Mouse (Mus musculus): Measurements from ENCODE around the gene Rbms3.
A peak's percentile ranks its signal among the peaks of the same experiment; 100 is the strongest.

Gene Rbms3

DNA sequence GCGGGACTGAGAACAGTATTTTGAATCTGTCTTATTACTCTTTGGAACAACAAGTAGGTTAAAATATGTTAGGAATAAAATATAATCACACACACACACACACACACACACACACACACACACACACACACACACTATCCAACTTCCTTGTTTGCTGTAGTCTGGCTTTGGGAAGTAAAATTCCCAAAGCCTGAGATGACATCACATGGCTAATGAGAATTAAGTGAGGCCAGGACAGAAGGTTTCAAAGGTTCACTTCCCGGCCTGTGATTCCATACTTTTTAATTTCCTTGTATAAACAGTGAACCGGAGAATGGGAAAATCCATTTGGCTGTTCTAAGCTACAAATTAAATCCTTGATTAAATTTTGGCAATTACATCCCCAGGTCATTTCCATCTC is 752.9 kb downstream of the Rbms3 start:
- no peak for DNase-seq

DNA sequence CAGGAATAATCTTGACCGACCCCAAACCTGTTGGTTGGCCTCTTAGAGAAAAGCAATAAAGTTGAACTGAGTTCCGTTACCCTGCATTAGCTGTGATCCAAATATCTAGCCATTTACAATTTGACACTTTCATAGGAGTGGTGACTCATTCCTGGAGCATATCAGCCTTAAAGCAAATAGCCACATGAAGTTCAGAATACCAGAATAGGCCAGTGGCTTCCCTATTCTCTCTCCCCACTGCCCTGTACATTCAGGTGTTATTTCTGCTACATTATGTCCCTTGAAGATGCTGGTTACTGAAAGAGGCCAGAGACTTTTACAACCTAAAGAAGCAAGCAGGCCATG is 755.8 kb downstream of the Rbms3 start:
- no peak for DNase-seq

DNA sequence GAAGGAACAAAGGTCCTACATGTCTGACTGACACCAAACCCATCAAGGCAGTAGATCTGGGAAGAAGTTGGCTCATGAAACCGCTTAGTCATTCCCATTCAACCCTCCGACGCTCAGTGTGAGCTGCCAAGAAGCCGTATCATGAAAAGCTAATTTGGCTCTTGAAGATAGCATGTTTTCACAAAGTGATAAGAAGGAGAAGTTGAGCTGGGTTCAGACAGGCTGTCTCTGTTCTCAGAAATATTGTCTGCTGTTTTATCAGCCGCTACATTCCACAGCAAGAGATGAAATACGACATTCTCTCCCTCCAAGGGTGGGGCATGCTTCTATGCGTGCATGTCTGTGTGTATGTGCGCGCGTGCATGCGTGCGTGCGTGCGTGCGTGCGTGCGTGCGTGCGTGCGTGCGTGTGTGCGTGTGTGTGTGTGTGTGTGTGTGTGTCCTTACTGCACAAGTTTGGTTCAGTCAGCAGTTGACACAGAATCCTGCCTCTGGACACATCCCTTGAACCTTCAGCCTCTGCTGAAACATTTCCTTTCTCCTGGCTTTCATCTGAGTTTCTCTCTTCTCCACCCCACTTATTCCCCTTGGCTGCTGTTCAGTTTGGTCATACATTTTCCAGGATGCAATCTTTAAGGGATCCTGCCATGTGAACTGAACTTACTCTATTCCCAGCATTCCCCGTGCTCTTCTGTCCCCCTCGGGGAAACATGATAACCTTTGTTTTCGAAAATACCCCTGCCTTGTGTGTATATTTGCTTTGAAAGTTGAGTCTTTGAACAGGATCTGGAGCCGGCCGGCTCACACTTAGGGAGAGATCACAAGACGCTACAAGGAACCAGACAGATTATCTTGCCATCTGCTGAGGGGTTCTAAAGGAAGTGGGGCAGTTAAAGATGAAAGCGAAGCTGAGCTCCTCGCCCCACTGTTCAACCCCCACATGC is 756.4 kb downstream of the Rbms3 start:
- DNase-seq, result no peak

DNA sequence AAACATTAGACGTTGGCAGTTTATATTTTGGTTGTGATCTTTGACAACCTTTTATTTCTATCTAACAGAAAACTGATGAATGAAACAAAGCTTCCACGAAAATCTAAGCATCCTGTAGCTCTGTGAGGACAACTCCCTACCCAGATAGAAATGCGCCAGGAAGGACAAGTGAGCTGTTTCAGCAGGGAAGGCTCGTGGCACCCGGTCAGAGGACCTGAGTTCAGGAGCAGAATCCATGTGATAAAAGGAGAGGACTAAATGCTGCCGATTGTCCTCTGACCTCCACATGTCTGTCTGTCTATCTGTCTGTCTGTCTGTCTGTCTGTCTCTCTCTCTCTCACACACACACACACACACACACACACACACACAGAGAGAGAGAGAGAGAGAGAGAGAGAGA is 757.4 kb downstream of the Rbms3 start:
- no peak for DNase-seq

DNA sequence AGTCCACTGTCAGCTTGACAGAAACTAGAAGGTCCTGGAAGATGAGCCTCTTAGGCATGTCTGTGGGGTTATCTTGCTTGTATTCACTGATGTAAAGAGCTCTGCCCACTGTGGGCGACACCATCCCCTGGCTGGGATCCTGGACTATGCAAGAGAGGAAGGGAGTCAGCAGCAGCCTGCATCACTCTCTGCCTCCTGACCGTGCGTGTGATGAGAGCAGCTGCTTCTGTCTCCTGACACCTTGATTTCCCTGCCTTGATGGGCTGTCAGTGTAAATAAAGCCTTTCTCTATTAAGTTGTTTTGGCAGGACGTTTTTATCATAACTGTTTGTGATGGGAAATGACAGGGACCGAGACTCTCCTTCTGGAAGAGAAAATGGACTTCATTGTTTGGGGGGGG is 758.1 kb downstream of the Rbms3 start:
- no peak for DNase-seq

DNA sequence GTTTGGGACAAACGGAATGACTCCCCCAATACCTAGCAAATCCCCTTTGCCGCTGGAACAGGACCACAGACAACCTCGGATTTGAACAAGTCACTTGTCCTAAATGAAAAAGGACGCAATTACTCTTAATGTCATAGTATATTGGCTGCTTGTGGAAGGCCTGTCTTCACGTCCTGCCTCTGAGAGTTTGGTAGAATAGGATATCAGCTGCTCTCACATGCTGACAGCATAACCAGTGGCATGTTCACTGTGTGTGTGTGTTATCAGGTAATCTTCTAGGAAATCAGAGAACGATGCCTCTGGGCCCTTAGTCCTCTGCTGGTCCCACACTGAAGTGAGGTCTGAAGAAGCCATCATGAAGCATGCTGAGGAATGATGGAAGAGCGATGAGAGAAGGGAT is 763.7 kb downstream of the Rbms3 start:
- DNase-seq, result no peak

DNA sequence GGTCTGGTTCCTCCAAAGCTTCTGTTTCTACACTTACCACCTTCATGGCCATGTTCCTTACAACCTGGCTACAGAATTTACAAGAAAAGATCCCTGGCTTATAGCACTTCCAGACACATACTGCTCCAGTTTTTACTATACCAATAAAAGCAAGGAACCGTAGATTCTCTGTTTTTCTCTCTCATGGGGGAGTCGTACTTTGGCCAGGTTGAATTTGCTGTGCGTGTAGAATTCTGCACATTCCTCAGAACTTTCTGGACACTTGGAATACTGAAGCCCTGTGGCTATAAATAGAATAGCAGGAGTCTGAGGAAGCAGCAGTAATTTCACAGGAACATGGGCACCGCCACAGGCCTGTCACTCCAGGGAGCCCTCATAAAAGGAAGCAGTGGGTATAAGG is 766.1 kb downstream of the Rbms3 start:
- peak in 1 of 2 experiments; percentile 6 for DNase-seq

DNA sequence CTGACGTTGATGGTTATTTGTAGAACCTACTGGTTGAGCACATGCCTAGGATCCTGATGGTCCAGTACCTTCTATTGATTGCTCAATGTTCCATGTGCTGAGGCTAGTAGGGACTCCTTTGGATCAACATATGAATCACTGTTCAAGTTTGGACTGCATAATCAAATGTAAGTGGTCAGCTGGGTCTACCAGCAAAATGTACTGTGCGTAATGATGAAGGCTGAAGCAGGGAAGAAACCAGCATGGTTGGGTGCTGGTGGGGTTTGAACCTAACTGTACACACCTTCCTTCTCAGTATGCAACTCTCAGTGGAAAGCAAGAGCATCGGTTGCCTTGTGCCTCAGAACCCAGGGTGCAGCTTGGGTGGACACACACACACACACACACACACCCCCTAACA is 767.4 kb downstream of the Rbms3 start:
- no peak for DNase-seq

DNA sequence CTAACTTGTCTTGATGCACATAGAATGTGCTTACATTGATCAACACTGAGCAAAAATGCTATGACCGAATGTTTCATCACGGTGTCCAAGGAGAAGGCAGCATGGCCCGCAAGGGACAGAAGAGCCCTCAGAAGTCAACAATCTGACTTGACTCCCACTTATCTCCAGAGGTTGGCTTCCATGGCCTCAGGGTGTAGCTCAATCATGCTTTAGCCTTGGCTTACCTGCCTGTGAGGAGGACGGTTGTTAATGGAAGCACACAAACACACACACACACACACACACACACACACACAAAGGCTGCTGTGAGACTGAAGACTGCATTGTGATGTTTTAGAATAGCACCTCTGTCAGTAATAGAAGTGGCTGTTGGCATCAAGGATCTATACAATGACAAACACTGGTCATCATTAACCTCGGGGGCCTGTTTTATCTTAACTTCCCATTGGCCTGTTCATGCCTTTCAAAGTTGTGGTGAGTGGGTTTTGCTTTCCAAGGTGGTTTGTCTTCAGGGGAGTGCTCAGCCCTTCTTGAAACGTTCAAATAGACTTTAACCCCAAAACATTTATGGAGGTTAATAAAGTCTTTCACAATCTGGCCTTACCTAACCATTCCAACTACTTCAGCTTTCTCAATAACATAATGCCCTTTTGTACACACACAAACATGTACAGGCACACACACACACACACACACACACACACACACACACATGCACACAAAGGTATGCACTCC is 771.7 kb downstream of the Rbms3 start:
- DNase-seq, result no peak

DNA sequence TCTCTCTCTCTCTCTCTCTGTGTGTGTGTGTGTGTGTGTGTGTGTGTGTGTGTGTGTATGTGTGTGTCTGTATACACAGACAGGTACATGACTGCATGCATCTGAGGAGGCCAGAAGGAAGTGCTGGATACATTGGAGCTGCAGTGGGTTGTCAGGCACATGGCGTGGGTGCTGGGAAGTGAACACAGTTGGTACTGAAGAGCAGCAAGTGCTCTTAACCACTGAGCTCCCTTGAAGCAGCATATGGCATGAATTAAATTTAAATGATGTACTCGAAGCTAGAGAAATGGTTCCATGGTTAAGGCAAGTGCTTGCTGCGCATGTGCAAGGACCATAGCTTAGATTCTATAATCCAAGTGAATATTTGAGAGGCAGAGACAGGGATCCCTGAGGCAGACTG is 772.6 kb downstream of the Rbms3 start:
- DNase-seq, result no peak

DNA sequence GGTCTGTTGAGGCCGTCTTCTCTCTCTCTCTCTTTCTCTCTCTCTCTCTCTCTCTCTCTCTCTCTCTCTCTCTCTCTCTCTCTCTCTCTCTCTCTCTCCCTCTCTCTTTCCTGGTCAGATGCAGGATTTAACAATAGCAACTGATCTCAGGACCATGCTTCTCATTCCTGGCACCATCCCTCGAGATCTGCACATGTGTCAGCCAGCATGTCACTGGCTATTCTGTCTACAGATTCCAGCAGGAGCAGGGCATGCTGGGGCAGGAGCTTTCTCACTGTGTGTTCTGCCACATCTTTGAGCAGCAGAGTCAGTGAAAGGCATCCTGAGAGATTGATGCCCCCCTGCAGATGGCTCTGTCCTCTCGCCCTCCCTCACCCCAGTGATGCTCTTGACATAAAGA is 774.0 kb downstream of the Rbms3 start:
- DNase-seq, result no peak

DNA sequence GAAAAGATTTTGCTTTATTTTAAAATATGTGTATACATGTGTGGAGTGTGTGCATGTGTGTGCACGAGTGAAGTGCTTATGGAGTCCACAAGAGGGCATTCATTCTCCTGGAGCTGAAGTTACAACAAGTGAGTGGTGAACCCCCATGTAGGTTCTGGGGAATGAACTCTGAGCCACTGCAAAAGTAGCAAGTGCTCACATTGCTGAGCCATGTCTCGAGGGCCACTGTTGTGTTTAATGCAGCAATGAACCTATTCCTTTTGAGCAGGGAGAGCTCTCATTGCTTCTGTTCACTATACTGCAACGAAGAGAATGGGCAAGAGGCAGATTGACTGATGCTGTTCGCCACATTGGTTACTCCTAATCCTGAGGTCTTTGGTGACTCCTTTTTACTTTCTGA is 780.8 kb downstream of the Rbms3 start:
- no peak for DNase-seq

DNA sequence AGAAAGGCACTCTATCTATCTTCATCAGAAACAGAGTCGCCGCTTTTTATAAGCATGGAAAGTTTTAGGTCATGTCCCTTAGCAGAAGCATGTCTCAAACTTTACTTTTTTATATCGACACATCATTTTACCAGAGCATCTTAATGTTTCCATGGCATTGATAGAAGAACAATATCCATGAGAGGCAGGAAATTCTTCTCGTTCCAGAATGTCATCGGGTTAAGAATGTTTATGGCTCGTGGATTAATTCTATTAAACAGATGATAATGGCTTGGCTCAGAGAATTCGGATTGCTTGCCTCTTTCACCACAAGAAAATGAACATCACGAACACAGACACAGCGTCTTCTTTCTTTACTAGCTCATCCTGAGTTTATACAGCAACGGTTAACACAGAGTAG is 781.5 kb downstream of the Rbms3 start:
- DNase-seq, result no peak

DNA sequence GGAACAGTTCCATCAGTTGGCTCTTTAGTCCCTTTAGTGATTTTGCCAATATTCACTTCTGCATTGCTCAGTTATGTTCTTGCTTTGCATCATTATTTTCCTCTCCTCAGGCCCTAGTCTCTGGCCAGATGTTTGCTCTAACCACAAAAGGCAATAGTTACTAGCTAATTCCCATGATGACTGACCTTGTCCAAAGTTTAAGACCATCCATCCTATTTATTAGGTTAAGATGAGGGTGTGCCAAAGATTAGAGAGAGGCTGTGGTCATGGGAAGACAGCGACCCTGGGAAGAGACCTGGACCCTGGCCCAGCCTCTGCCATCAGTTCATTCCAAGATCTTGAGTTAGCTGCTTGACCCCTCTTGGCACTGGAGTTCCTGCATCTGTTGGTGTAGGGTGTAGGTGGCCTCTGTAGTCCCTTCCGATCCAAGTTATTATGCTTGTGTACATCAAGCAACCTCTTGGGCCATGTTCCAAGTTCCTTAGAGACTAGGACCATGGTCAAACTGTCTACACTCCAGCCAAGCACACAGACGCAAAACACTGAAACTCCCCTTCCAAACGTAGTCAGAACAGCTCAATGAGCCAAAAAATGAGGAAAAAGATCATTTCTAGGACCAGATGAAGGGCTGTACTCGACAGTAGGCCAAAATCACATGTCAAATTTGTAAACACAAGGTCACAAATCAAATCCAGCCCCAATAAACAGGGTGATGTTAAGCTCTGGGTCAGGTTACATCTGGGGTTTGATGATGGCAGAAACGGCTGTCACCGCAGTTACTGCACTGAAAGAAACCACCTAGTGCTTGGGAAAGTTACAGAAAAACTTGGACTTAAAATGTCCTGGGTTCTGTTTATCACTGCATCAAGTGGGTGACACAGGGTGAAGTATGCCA is 782.2 kb downstream of the Rbms3 start:
- DNase-seq, result peak in 1 of 2 experiments; percentile 24

DNA sequence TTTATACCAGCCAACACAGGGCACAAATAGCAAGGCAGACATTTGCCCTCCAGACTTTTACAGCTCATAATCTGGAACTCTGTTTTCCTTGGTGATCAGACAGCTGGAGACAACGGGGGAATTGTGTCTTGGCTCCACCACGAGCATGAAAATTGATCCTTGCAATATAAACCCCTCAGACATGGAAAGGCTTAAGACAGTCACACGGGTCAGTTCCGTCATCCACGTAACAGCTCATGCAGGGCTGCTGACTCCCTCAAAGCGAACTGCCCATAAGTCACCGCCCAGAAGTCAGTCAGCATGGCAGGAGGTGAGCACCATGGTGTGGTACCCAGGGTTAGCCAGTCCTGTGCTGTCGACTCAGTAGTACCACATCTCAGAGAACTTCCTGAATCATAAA is 794.8 kb downstream of the Rbms3 start:
- peak in 1 of 2 experiments; percentile 5 for DNase-seq

DNA sequence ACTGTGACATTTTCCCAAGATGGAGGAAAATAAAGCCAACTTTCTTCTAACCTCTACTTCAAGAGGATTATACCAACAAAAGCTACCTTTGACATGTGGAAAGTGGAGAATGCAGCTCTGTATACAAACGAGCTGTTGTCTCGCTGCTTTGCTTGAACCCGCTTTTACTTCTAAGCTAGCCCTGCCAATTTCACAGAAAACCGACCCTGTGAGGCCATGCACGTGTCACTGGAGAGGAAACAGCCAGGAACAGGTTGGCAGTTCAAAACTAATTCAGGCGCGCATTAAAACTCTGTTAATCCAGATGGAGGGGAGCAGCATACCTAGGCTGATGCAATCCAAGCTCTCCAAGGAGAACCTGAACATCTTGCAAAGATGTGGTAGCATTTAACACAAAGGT is 796.0 kb downstream of the Rbms3 start:
- DNase-seq, result peak in 1 of 2 experiments; percentile 4

DNA sequence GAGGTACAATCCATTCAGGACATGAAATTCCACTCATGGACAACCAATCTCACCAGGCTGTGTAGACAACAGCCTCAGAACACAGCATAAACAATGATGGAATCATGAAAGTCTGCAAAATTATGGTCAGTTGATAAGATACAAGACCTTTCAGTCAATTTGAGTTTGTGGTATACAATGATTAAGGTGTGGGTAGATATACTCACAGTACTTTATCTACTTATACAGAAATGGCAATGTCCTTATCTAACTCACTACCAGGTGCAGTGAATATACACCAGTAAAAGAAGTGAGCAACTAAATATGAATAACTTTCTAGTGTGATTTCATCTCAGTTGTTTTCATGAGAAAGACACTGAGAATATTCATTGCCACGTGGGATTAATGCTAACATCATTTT is 796.9 kb downstream of the Rbms3 start:
- no peak for DNase-seq

DNA sequence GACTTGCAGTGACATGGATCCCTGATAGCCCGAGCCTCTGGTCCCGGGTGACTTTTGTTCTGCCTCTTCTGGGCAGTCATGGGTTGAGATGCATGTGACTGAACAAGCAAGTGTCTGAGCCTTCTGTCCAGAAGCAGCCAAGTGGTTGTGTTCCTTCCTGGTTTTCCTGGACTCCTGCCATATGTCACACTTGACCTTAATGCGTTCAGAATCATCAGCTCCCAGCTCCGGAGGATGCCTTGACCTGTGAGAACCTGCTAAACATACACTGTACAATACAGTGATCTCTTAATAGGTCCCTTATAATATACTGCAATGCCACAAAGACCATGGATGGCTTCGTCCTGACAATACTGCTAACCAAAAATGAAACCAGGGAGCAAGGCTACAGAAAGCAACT is 798.3 kb downstream of the Rbms3 start:
- DNase-seq, result no peak

DNA sequence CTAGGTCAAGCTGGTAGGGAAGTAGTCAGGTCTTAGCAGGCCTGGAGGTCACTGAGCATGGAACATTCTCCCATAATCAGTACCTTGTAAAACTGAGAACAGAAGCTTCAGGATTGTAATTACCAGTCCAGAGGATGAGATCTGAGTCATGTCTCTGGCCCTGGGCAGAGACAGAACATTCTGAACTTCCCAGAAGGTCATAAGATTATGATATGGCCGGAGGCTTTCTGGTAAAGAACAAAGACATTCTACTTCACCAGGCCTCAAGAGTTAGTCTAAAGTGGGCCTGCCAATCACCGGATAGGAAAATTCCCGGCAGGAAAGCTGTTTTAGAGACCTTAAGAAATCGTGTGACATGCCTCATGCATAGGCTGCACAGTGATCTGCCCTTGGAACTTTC is 799.8 kb downstream of the Rbms3 start:
- DNase-seq, result no peak

DNA sequence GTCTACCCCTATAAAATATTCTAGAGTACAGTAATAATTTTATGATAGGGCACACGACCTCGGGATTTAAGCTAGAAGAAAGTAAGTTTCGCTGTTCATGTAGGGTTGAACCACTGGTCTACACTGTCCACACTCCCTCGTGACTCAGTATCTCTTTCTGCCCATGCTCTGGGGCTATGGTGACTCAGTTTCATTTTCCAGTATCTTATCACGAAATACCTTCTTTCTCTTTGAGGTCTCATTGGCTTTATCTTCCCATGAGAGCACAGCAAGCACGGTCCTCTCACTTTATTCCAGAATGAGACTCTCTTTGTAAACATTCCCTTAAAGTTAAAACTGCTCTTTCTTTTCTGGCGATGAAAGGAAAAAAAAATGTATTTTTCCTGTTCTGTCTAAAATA is 808.1 kb downstream of the Rbms3 start:
- no peak for DNase-seq

DNA sequence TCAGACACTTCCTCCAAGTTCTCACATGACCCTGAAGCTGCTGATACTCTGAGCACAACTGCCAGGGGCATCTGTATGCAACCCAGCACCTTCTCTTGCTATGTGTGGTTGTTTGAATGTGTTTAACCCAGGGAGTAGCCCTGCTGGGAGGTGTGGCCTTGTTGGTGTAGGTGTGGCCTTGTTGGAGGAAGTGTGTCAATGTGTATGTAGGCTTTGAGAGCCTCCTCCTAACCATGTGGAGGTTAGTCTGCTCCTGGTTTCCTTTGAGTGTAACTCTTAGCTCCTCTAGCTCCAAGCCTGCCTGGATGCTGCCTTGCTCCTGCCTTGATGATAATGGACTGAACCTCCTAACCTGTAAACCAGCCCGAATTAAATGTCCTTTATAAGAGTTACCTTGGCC is 812.5 kb downstream of the Rbms3 start:
- no peak for DNase-seq

DNA sequence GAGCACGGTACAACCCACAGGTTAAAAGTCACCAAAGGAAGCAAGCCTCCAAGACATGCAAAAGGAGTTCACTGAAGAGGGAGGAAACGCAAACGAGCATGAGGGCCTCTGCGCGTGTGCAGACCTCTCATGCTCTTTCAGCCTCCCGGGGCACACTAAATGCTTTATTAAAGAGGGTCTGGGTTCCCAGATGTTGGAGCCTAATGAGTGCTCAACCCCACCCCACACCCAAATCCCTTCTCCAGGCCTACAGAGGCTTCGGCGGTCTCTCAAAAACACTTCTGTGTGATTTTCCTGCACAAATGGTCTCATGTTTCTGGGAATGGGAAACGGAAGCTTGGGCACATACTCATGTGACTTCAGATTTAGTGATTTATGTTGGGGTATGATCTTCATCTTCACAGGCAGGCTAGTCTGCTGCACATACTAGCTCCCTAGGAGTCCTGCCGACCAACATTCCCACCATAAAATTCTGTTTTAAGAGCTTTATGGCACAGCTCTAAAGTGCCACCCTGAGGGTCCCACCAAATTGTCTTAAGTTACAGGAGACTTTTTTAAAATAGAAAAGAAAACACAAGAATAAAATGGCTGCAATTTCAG is 815.1 kb downstream of the Rbms3 start:
- no peak for DNase-seq

DNA sequence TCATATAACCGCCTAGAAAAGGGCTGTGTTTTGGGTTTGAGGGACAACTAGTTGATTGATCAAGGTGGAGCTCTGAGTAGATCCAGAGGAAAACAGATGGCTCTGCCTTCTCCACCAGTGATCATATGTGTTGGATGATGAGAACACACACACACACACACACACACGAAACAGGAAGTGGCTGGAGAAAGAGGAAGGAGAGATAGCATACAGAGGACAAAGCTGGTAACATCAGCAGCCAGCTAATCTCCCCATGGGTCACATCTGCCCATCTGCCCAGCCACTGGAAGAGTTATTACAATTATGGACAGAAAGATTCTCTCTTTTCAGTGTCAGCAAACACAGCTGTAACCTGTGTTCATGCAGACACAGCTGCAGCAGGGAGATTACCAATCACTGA is 816.3 kb downstream of the Rbms3 start:
- DNase-seq, result no peak
